Mouse (Mus musculus): Measurements from ENCODE around the gene Rufy2.
"Not testable (repeated sequence)": the region's sequence is repeated elsewhere in the genome, so short reads cannot be mapped to it uniquely, and the experiment has no call there.

Rufy2 gene

GRCm38 (mm10) chr10:63052011-63052410 is 72.0 kb downstream of the Rufy2 start:
- DNase-seq (ENCODE audit: low read depth, low spot score) = no peak
- H3K27me3 ChIP-seq (ENCODE audit: control insufficient read depth, insufficient read depth, low read length, poor library complexity, severe bottlenecking) = no peaks in the 10 kb centered on the region
- H3K36me3 ChIP-seq (ENCODE audit: control insufficient read depth, insufficient read depth, low read length, poor library complexity, severe bottlenecking) = no peaks in the 10 kb centered on the region

GRCm38 (mm10) chr10:63053007-63053406 is 73.0 kb downstream of the Rufy2 start:
- Histone ChIP-seq H3K27me3 (ENCODE audit: control insufficient read depth, insufficient read depth, low read length, poor library complexity, severe bottlenecking) (no peaks in the 10 kb centered on the region), H3K36me3 (ENCODE audit: control insufficient read depth, insufficient read depth, low read length, poor library complexity, severe bottlenecking) (no peaks in the 10 kb centered on the region)
- DNase-seq (ENCODE audit: low read depth, low spot score) = no peak

- DNase-seq (ENCODE audit: low read depth, low spot score); H3K36me3 ChIP-seq (ENCODE audit: control insufficient read depth, insufficient read depth, low read length, poor library complexity, severe bottlenecking); H3K27me3 ChIP-seq (ENCODE audit: control insufficient read depth, insufficient read depth, low read length, poor library complexity, severe bottlenecking): not testable (repeated sequence)
Observed at GRCm38 (mm10) chr10:63054071-63054470, 74.0 kb downstream of the Rufy2 start.

- peak; percentile 30 for DNase-seq (ENCODE audit: low read depth, low spot score)
- no peaks in the 10 kb centered on the region for H3K27me3 ChIP-seq (ENCODE audit: control insufficient read depth, insufficient read depth, low read length, poor library complexity, severe bottlenecking)
- H3K36me3 ChIP-seq (ENCODE audit: control insufficient read depth, insufficient read depth, low read length, poor library complexity, severe bottlenecking) = no peaks in the 10 kb centered on the region
Observed at GRCm38 (mm10) chr10:63054586-63054985, 74.6 kb downstream of the Rufy2 start.

GRCm38 (mm10) chr10:63056966-63057750 is 77.1 kb downstream of the Rufy2 start:
- H3K36me3 ChIP-seq (ENCODE audit: control insufficient read depth, insufficient read depth, low read length, poor library complexity, severe bottlenecking) = no peaks in the 10 kb centered on the region
- no peak for DNase-seq (ENCODE audit: low read depth, low spot score)
- H3K27me3 ChIP-seq (ENCODE audit: control insufficient read depth, insufficient read depth, low read length, poor library complexity, severe bottlenecking) = no peaks in the 10 kb centered on the region

GRCm38 (mm10) chr10:63059862-63060261 is 79.8 kb downstream of the Rufy2 start, which contains the start of gene Pbld1:
TSS of gene Pbld1 (plus strand) at chr10:63060162.
- H3K36me3 ChIP-seq (ENCODE audit: control insufficient read depth, insufficient read depth, low read length, poor library complexity, severe bottlenecking) = no peaks in the 10 kb centered on the region
- DNase-seq (ENCODE audit: low read depth, low spot score) = no peak
- no peaks in the 10 kb centered on the region for H3K27me3 ChIP-seq (ENCODE audit: control insufficient read depth, insufficient read depth, low read length, poor library complexity, severe bottlenecking)

- Histone ChIP-seq H3K27me3 (ENCODE audit: control insufficient read depth, insufficient read depth, low read length, poor library complexity, severe bottlenecking) (no peaks in the 10 kb centered on the region), H3K36me3 (ENCODE audit: control insufficient read depth, insufficient read depth, low read length, poor library complexity, severe bottlenecking) (no peaks in the 10 kb centered on the region)
- no peak for DNase-seq (ENCODE audit: low read depth, low spot score)
Observed at GRCm38 (mm10) chr10:63060406-63060805, 80.4 kb downstream of the Rufy2 start.

- Histone ChIP-seq H3K27me3 (ENCODE audit: control insufficient read depth, insufficient read depth, low read length, poor library complexity, severe bottlenecking) (no peaks in the 10 kb centered on the region), H3K36me3 (ENCODE audit: control insufficient read depth, insufficient read depth, low read length, poor library complexity, severe bottlenecking) (no peaks in the 10 kb centered on the region)
- no peak for DNase-seq (ENCODE audit: low read depth, low spot score)
Observed at GRCm38 (mm10) chr10:63061266-63061665, 81.2 kb downstream of the Rufy2 start.

- no peaks in the 10 kb centered on the region for H3K36me3 ChIP-seq (ENCODE audit: control insufficient read depth, insufficient read depth, low read length, poor library complexity, severe bottlenecking)
- no peaks in the 10 kb centered on the region for H3K27me3 ChIP-seq (ENCODE audit: control insufficient read depth, insufficient read depth, low read length, poor library complexity, severe bottlenecking)
- no peak for DNase-seq (ENCODE audit: low read depth, low spot score)
Observed at GRCm38 (mm10) chr10:63062696-63063095, 82.7 kb downstream of the Rufy2 start.

- H3K27me3 ChIP-seq (ENCODE audit: control insufficient read depth, insufficient read depth, low read length, poor library complexity, severe bottlenecking) = no peaks in the 10 kb centered on the region
- DNase-seq (ENCODE audit: low read depth, low spot score) = no peak
- no peaks in the 10 kb centered on the region for H3K36me3 ChIP-seq (ENCODE audit: control insufficient read depth, insufficient read depth, low read length, poor library complexity, severe bottlenecking)
Observed at GRCm38 (mm10) chr10:63063365-63063764, 83.3 kb downstream of the Rufy2 start.

GRCm38 (mm10) chr10:63064516-63064915 is 84.5 kb downstream of the Rufy2 start:
- DNase-seq (ENCODE audit: low read depth, low spot score) = no peak
- no peaks in the 10 kb centered on the region for H3K27me3 ChIP-seq (ENCODE audit: control insufficient read depth, insufficient read depth, low read length, poor library complexity, severe bottlenecking)
- no peaks in the 10 kb centered on the region for H3K36me3 ChIP-seq (ENCODE audit: control insufficient read depth, insufficient read depth, low read length, poor library complexity, severe bottlenecking)

GRCm38 (mm10) chr10:63065561-63065960 is 85.5 kb downstream of the Rufy2 start:
- DNase-seq (ENCODE audit: low read depth, low spot score) = no peak
- Histone ChIP-seq H3K27me3 (ENCODE audit: control insufficient read depth, insufficient read depth, low read length, poor library complexity, severe bottlenecking) (no peaks in the 10 kb centered on the region), H3K36me3 (ENCODE audit: control insufficient read depth, insufficient read depth, low read length, poor library complexity, severe bottlenecking) (no peaks in the 10 kb centered on the region)

GRCm38 (mm10) chr10:63065988-63066387 is 86.0 kb downstream of the Rufy2 start:
- Histone ChIP-seq H3K36me3 (ENCODE audit: control insufficient read depth, insufficient read depth, low read length, poor library complexity, severe bottlenecking) (no peaks in the 10 kb centered on the region), H3K27me3 (ENCODE audit: control insufficient read depth, insufficient read depth, low read length, poor library complexity, severe bottlenecking) (no peaks in the 10 kb centered on the region)
- peak; percentile 87 for DNase-seq (ENCODE audit: low read depth, low spot score)
